Mouse (Mus musculus) CH12.LX (cell line): ENCODE measurements around the gene Sema5b. TPM values are rescaled to one million over a fixed set of nuclear protein-coding genes. Genes with fewer than 3 reads are reported as not detected.

Source experiments
- DNase-seq: peaks from one replicate; pipeline ENCODE4 v3.0.0-alpha.2; 2013; ENCODE audit errors: extremely low read depth
- H3K27ac ChIP-seq: 2 replicates; pipeline ENCODE4 v1.5.1; 2012; ENCODE audit warnings: low read depth, mild to moderate bottlenecking, control low read depth, moderate library complexity; ENCODE audit not compliant: insufficient read depth
- H3K27me3 ChIP-seq: replicated peaks from 2 replicates; pipeline ENCODE3; 2012; ENCODE audit warnings: inconsistent platforms
- H3K36me3 ChIP-seq, 2 experiments: replicated peaks in 1 of 2; 2 replicates each; pipeline versions ENCODE3 to v1.6.1; 2012; ENCODE audit warnings: inconsistent platforms in 1 of 2, low read length in 1 of 2, mild to moderate bottlenecking in 1 of 2, mixed read lengths in 1 of 2, moderate library complexity in 1 of 2; ENCODE audit not compliant: control insufficient read depth in 1 of 2, insufficient read depth in 1 of 2
- H3K4me1 ChIP-seq, 2 experiments: 2 replicates each; pipeline ENCODE4 v1.6.1; 2012; ENCODE audit warnings: inconsistent platforms in 1 of 2, moderate library complexity in 1 of 2; ENCODE audit not compliant: insufficient read depth in 2 of 2, control insufficient read depth in 1 of 2
- H3K4me2 ChIP-seq: 2 replicates; pipeline ENCODE4 v1.6.1; 2012; ENCODE audit warnings: low read depth, mild to moderate bottlenecking, control low read depth; ENCODE audit not compliant: poor library complexity, insufficient read depth, severe bottlenecking
- H3K4me3 ChIP-seq, 3 experiments: fragments of 150-350 bp in 1 of 3; sonication (generic) in 1 of 3; replicated peaks in 1 of 3; 2 replicates each; pipeline versions ENCODE3 to v1.5.1; 2011 to 2012; ENCODE audit warnings: low read depth in 2 of 3, low read length in 2 of 3, mild to moderate bottlenecking in 2 of 3, moderate library complexity in 2 of 3, control low read depth in 1 of 3, improper control_type of control experiment in 1 of 3, inconsistent platforms in 1 of 3, mixed read lengths in 1 of 3; ENCODE audit not compliant: poor library complexity in 1 of 3
- H3K79me2 ChIP-seq: replicated peaks from 2 replicates; pipeline ENCODE4 v1.6.1; 2012; ENCODE audit warnings: mild to moderate bottlenecking, moderate library complexity; ENCODE audit not compliant: control insufficient read depth, poor library complexity, insufficient read depth, severe bottlenecking; ENCODE audit errors: extremely low read depth
- H3K9ac ChIP-seq: 2 replicates; pipeline ENCODE4 v1.6.1; 2012; ENCODE audit warnings: low read depth, mild to moderate bottlenecking, control low read depth, moderate library complexity; ENCODE audit not compliant: insufficient read depth
- H3K9me3 ChIP-seq: replicated peaks from 2 replicates; pipeline ENCODE3; 2012; ENCODE audit warnings: low read length, inconsistent platforms, mixed read lengths
- ELF1 ChIP-seq: IDR thresholded peaks from 2 replicates; pipeline ENCODE4 v1.6.1; 2014; ENCODE audit warnings: low read depth, mild to moderate bottlenecking, inconsistent platforms, low read length, improper control_type of control experiment
- EP300 ChIP-seq: IDR thresholded peaks from 2 replicates; pipeline ENCODE4 v1.6.1; 2011; ENCODE audit warnings: low read length, improper control_type of control experiment
- ETS1 ChIP-seq: conservative IDR thresholded peaks from 2 replicates; pipeline ENCODE4 v1.6.1; 2012; ENCODE audit warnings: low read depth, mild to moderate bottlenecking, inconsistent platforms, low read length, improper control_type of control experiment, moderate library complexity
- GABPA ChIP-seq: IDR thresholded peaks from 2 replicates; pipeline ENCODE4 v1.6.1; 2012; ENCODE audit warnings: low read depth, low read length, improper control_type of control experiment, inconsistent platforms; ENCODE audit not compliant: insufficient replicate concordance
- MAFK ChIP-seq: IDR thresholded peaks from 2 replicates; pipeline ENCODE4 v1.6.1; 2011; ENCODE audit warnings: low read length, improper control_type of control experiment; ENCODE audit not compliant: insufficient replicate concordance
- MAZ ChIP-seq: IDR thresholded peaks from 2 replicates; pipeline ENCODE4 v1.6.1; 2012; ENCODE audit warnings: low read depth, mild to moderate bottlenecking, inconsistent platforms, low read length, improper control_type of control experiment, moderate library complexity
- MXI1 ChIP-seq: IDR thresholded peaks from 2 replicates; pipeline ENCODE4 v1.6.1; 2011; ENCODE audit warnings: mild to moderate bottlenecking, low read depth, low read length, improper control_type of control experiment
- NRF1 ChIP-seq: IDR thresholded peaks from 2 replicates; pipeline ENCODE4 v1.6.1; 2014; ENCODE audit warnings: low read depth, mild to moderate bottlenecking, inconsistent platforms, low read length, improper control_type of control experiment, moderate library complexity
- PAX5 ChIP-seq: IDR thresholded peaks from 2 replicates; pipeline ENCODE4 v1.6.1; 2012; ENCODE audit warnings: low read length, inconsistent platforms, mixed read lengths
- RAD21 ChIP-seq: IDR thresholded peaks from 2 replicates; pipeline ENCODE4 v1.6.1; 2011; ENCODE audit warnings: low read depth, mild to moderate bottlenecking, low read length, improper control_type of control experiment, moderate library complexity
- SMC3 ChIP-seq: IDR thresholded peaks from 2 replicates; pipeline ENCODE4 v1.6.1; 2011; ENCODE audit warnings: low read depth, low read length, improper control_type of control experiment
- TBP ChIP-seq: conservative IDR thresholded peaks from 2 replicates; pipeline ENCODE4 v1.6.1; 2011; ENCODE audit warnings: low read depth, low read length, improper control_type of control experiment
- ZC3H11A ChIP-seq: IDR thresholded peaks from 2 replicates; pipeline ENCODE4 v1.6.1; 2012; ENCODE audit warnings: low read depth, mild to moderate bottlenecking, inconsistent platforms, low read length, improper control_type of control experiment
- ZNF384 ChIP-seq: IDR thresholded peaks from 2 replicates; pipeline ENCODE4 v1.6.1; 2012; ENCODE audit warnings: low read depth, low read length, improper control_type of control experiment, inconsistent platforms
- dilution Hi-C: fragments of 300-500 bp; cut with MboI; formaldehyde crosslinking; loops from 2 replicates; pipeline ENCODE4 v1.14.3; 2020; ENCODE audit warnings: low sequenced_read_pairs; ENCODE audit not compliant: extremely low pct_unique_long_range_greater_than_20kb, extremely low pct_ligation_motif_present
- in situ Hi-C: fragments of 300-500 bp; cut with MboI; formaldehyde crosslinking; loops from 3 replicates; pipeline ENCODE4 v1.14.3; 2019; ENCODE audit warnings: low sequenced_read_pairs, low pct_ligation_motif_present, low pct_unique_long_range_greater_than_20kb, mixed read lengths
- polyA plus RNA-seq: library from polyadenylated mRNA; unstranded; fragments of >175 nt; gene quantifications from 2 replicates; pipeline ENCODE4 v1.2.1, GENCODE M21; 2012; ENCODE audit warnings: low read depth; ENCODE audit not compliant: insufficient read length
- total RNA-seq, 2 experiments: library from RNA; depleted of rRNA; stranded (reverse); fragments of 300-350 nt in 1 of 2; fragments of >200 nt in 1 of 2; gene quantifications; 2 replicates each; pipeline ENCODE4 v1.2.3; 2012 to 2014

The Sema5b gene
- total and polyA plus RNA-seq, 3 experiments = 0.04 TPM; not detected in 2

- no peaks in the 10 kb centered on the region for H3K9me3 ChIP-seq
- H3K4me3 ChIP-seq = no peak overlapping the region
- peaks cover 90% of the 10 kb centered on the region for H3K27me3 ChIP-seq
- H3K4me1 ChIP-seq = no peaks in the 10 kb centered on the region
- no peak overlapping the region for H3K9ac ChIP-seq
- TF ChIP-seq MXI1 = no peak
- no peak for TF ChIP-seq MAZ
- TF ChIP-seq SMC3 = no peak
- no peak for TF ChIP-seq ELF1
- no peak for TF ChIP-seq ETS1
- TF ChIP-seq RAD21 = no peak
- TF ChIP-seq EP300 = no peak
- TF ChIP-seq ZC3H11A = no peak
- TF ChIP-seq GABPA = no peak
- no peak for TF ChIP-seq ZNF384
- no peak for TF ChIP-seq PAX5
- TF ChIP-seq TBP = no peak
- no peak for TF ChIP-seq NRF1
- TF ChIP-seq, all 38 proteins: peak for 0
- H3K36me3 ChIP-seq = no peaks in the 10 kb centered on the region
- DNase-seq = no peak
- dilution Hi-C loops = no loop called here
- H3K79me2 ChIP-seq = no peaks in the 10 kb centered on the region
- H3K4me2 ChIP-seq = no peak overlapping the region
- in situ Hi-C loops = loop anchor here (10.0 kb wide), 3 partner anchors 79 to 309 kb away; partner anchors contain the start of gene Sema5b
- H3K27ac ChIP-seq = no peak overlapping the region
Measured at GRCm38 (mm10) chr16:35623986-35624385, 83.0 kb downstream of the Sema5b start.

- H3K36me3 ChIP-seq = no peaks in the 10 kb centered on the region
- dilution Hi-C loops = no loop called here
- H3K9ac ChIP-seq = no peak overlapping the region
- DNase-seq = no peak
- no peak overlapping the region for H3K4me2 ChIP-seq
- H3K9me3 ChIP-seq = no peaks in the 10 kb centered on the region
- no peaks in the 10 kb centered on the region for H3K4me1 ChIP-seq
- H3K4me3 ChIP-seq = no peak overlapping the region
- in situ Hi-C loops = loop anchor here (10.0 kb wide), 3 partner anchors 80 to 310 kb away; partner anchors contain the start of gene Sema5b
- H3K79me2 ChIP-seq = no peaks in the 10 kb centered on the region
- no peak for TF ChIP-seq MAFK
- no peak overlapping the region for H3K27ac ChIP-seq
- peaks cover 86% of the 10 kb centered on the region for H3K27me3 ChIP-seq
Measured at GRCm38 (mm10) chr16:35624877-35625276, 83.9 kb downstream of the Sema5b start.
